Mouse (Mus musculus) G1E (cell line): ENCODE measurements around the gene Creb3l2. TPM values are rescaled to one million over a fixed set of nuclear protein-coding genes. Genes with fewer than 3 reads are reported as not detected.

Source experiments
- ATAC-seq: 2 replicates; pipeline ENCODE4 v1.8.0; 2016; ENCODE audit warnings: mild to moderate bottlenecking; ENCODE audit not compliant: insufficient number of reproducible peaks, poor library complexity, low FRiP score, severe bottlenecking; ENCODE audit errors: extremely low read depth
- DNase-seq: peaks from one replicate; pipeline ENCODE4 v3.0.0; 2012; ENCODE audit warnings: low spot score
- H3K27me3 ChIP-seq: 2 replicates; pipeline ENCODE4 v1.6.1; 2012; ENCODE audit warnings: mild to moderate bottlenecking, low read length, inconsistent platforms; ENCODE audit not compliant: insufficient read depth
- H3K36me3 ChIP-seq: replicated peaks from 2 replicates; pipeline ENCODE3; 2012; ENCODE audit warnings: mild to moderate bottlenecking, inconsistent platforms
- H3K4me1 ChIP-seq: 2 replicates; pipeline ENCODE4 v1.6.1; 2012; ENCODE audit warnings: low read depth, low read length, inconsistent platforms, mixed read lengths; ENCODE audit not compliant: insufficient read depth
- H3K4me3 ChIP-seq: 2 replicates; pipeline ENCODE4 v1.5.1; 2012; ENCODE audit warnings: low read depth, mild to moderate bottlenecking, inconsistent platforms, low read length, moderate library complexity, mixed read lengths
- H3K9me3 ChIP-seq: replicated peaks from 2 replicates; pipeline ENCODE4 v1.6.1; 2012; ENCODE audit warnings: inconsistent platforms
- CTCF ChIP-seq: IDR thresholded peaks from 2 replicates; pipeline ENCODE4 v1.5.1; 2012; ENCODE audit warnings: low read depth, low read length, inconsistent platforms, mixed read lengths
- GATA1 ChIP-seq: IDR thresholded peaks from 2 replicates; pipeline ENCODE4 v1.6.1; 2012; ENCODE audit warnings: borderline replicate concordance, low read length, inconsistent platforms, mixed read lengths
- GATA2 ChIP-seq: IDR thresholded peaks from 2 replicates; pipeline ENCODE4 v1.6.1; 2012; ENCODE audit warnings: low read depth, low read length, inconsistent platforms, borderline replicate concordance
- POLR2AphosphoS5 ChIP-seq: IDR thresholded peaks from 2 replicates; pipeline ENCODE4 v1.6.1; 2012; ENCODE audit warnings: low read depth, low read length, inconsistent platforms; ENCODE audit not compliant: insufficient replicate concordance
- TAL1 ChIP-seq: conservative IDR thresholded peaks from 2 replicates; pipeline ENCODE4 v1.6.1; 2012; ENCODE audit warnings: low read depth, low read length, inconsistent platforms, mixed read lengths
- polyA plus RNA-seq: library from polyadenylated mRNA; stranded (reverse); fragments of >175 nt; gene quantifications from 2 replicates; pipeline ENCODE4 v1.2.3, GENCODE M21; 2012
- total RNA-seq, 2 experiments: library from RNA; stranded (forward) in 1 of 2; stranded (reverse) in 1 of 2; fragments of 200-1000 nt in 1 of 2; fragments of >200 nt in 1 of 2; fragmentation: Nextera tagmentation in 1 of 2; gene quantifications; 2 replicates each; pipeline ENCODE4 v1.2.3; 2014 to 2017

Gene Creb3l2
- total and polyA plus RNA-seq, 3 experiments: 0.16 TPM; not detected in 2

- H3K4me1 ChIP-seq: no peaks in the 10 kb centered on the region
- TF ChIP-seq GATA1: no peak
- no peak for TF ChIP-seq POLR2AphosphoS5
- ATAC-seq (no peak), DNase-seq (no peak)
- H3K9me3 ChIP-seq: no peaks in the 10 kb centered on the region
- H3K27me3 ChIP-seq: peaks cover 8% of the 10 kb centered on the region; the same call in 1 of the 2 replicates
- H3K4me3 ChIP-seq: no peak overlapping the region
- no peaks in the 10 kb centered on the region for H3K36me3 ChIP-seq
These were observed 44.0 kb downstream of the Creb3l2 start for GRCm38 (mm10) chr6:37397973-37398372.

DNA sequence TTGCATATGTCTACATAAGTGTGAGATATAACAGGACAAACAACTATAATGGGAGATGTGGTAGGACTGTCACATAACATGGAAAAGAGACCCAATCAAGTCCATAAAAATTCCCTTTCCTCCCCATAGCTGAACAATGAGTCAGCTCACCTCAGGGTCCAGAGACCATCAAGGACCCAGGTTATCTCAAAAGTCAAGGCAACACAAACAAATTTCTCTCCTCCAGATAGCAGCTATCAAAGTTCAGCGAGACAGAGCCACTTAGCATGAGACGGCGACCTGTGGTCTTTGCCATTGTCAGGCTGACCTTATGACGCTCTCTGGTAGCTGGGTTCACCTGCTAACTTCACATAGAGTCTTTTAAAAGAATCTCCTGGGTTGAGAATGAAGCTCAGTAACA is 44.7 kb downstream of the Creb3l2 start:
- no peak for DNase-seq
- no peaks in the 10 kb centered on the region for H3K4me1 ChIP-seq
- no peak for ATAC-seq
- H3K36me3 ChIP-seq: no peaks in the 10 kb centered on the region
- no peak overlapping the region for H3K4me3 ChIP-seq
- H3K9me3 ChIP-seq: no peaks in the 10 kb centered on the region
- no peak for TF ChIP-seq CTCF
- no peak for TF ChIP-seq GATA1
- TF ChIP-seq TAL1: no peak
- no peak for TF ChIP-seq POLR2AphosphoS5
- TF ChIP-seq GATA2: no peak
- H3K27me3 ChIP-seq: peaks cover 8% of the 10 kb centered on the region; the same call in 1 of the 2 replicates

- ATAC-seq (no peak), DNase-seq (no peak)
- H3K4me1 ChIP-seq: no peaks in the 10 kb centered on the region
- H3K4me3 ChIP-seq: no peak overlapping the region
- no peaks in the 10 kb centered on the region for H3K36me3 ChIP-seq
- H3K27me3 ChIP-seq: peaks cover 8% of the 10 kb centered on the region; the same call in 1 of the 2 replicates
- no peak for TF ChIP-seq GATA1
- no peak for TF ChIP-seq TAL1
- no peak for TF ChIP-seq CTCF
- TF ChIP-seq GATA2: no peak
- no peak for TF ChIP-seq POLR2AphosphoS5
- no peaks in the 10 kb centered on the region for H3K9me3 ChIP-seq
These were observed 45.8 kb downstream of the Creb3l2 start for GRCm38 (mm10) chr6:37396127-37396526.

GRCm38 (mm10) chr6:37393263-37393662 is 48.7 kb downstream of the Creb3l2 start:
- H3K27me3 ChIP-seq: peaks cover 8% of the 10 kb centered on the region; the same call in 1 of the 2 replicates
- H3K4me3 ChIP-seq: no peak overlapping the region
- TF ChIP-seq GATA1 (no peak), CTCF (no peak), TAL1 (no peak), GATA2 (no peak), POLR2AphosphoS5 (no peak)
- H3K4me1 ChIP-seq: no peaks in the 10 kb centered on the region
- H3K36me3 ChIP-seq: no peaks in the 10 kb centered on the region
- ATAC-seq: no peak
- no peak for DNase-seq
- H3K9me3 ChIP-seq: no peaks in the 10 kb centered on the region

- H3K36me3 ChIP-seq: no peaks in the 10 kb centered on the region
- peaks cover 6% of the 10 kb centered on the region; the same call in 1 of the 2 replicates for H3K27me3 ChIP-seq
- no peak for DNase-seq
- no peak for TF ChIP-seq GATA1
- TF ChIP-seq GATA2: no peak
- TF ChIP-seq POLR2AphosphoS5: no peak
- TF ChIP-seq CTCF: no peak
- no peaks in the 10 kb centered on the region for H3K9me3 ChIP-seq
- no peak overlapping the region for H3K4me3 ChIP-seq
- ATAC-seq: no peak
- no peaks in the 10 kb centered on the region for H3K4me1 ChIP-seq
These were observed 49.7 kb downstream of the Creb3l2 start for GRCm38 (mm10) chr6:37392262-37392661.

GRCm38 (mm10) chr6:37391313-37391712 is 50.6 kb downstream of the Creb3l2 start:
- no peak for TF ChIP-seq POLR2AphosphoS5
- no peak for TF ChIP-seq TAL1
- no peak for TF ChIP-seq CTCF
- TF ChIP-seq GATA2: no peak
- TF ChIP-seq GATA1: no peak
- Histone ChIP-seq H3K4me3 (no peak overlapping the region), H3K4me1 (no peaks in the 10 kb centered on the region), H3K9me3 (no peaks in the 10 kb centered on the region), H3K27me3 (peaks cover 6% of the 10 kb centered on the region; the same call in 1 of the 2 replicates), H3K36me3 (no peaks in the 10 kb centered on the region)
- DNase-seq (no peak), ATAC-seq (no peak)

DNA sequence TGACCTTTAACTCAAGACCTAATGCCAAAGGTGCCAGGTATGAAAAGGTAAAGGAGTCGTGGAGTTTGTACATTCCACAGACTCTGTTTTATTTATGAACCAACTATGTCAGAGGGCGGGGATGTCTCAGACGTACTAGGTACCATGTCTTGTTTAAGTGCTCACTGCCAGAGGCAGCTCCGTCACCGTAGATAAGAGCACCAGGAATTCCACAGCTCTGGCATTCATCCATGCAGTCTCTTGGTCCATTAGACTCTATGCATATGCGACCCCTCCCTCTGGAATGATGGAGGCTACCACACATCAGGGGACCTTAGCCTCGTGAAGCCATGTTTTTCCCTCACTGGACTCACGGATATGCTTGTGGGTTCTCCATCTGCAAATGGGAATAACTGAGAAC is 53.0 kb downstream of the Creb3l2 start:
- Histone ChIP-seq H3K9me3 (no peaks in the 10 kb centered on the region), H3K36me3 (no peaks in the 10 kb centered on the region), H3K27me3 (peaks cover 4% of the 10 kb centered on the region; the same call in 1 of the 2 replicates), H3K4me3 (no peak overlapping the region), H3K4me1 (no peaks in the 10 kb centered on the region)
- TF ChIP-seq GATA1: no peak
- TF ChIP-seq TAL1: no peak
- no peak for TF ChIP-seq CTCF
- TF ChIP-seq GATA2: no peak
- no peak for TF ChIP-seq POLR2AphosphoS5
- no peak for ATAC-seq
- no peak for DNase-seq
